Mouse (Mus musculus) CD4-positive, CD25-positive, alpha-beta regulatory T cell, adult 4 months (primary cell): ENCODE results near the gene Nsg1. TPM values are rescaled to one million over a fixed set of nuclear protein-coding genes. Genes with fewer than 3 reads are reported as not detected.

Experiments
- ATAC-seq: one replicate; pipeline ENCODE4 v1.8.0; 2017
- polyA plus RNA-seq, 2 experiments: library from polyadenylated mRNA; unstranded; fragments of 100-300 nt; shearing (Covaris generic); gene quantifications; one replicate each; pipeline ENCODE4 v1.2.1; 2017

Nsg1 gene
- under 1 TPM in 1 of 2 experiments, not detected in 1; 0.52 TPM for polyA plus RNA-seq

GRCm38 (mm10) chr5:38159634-38160413, at the start of gene Nsg1:
Nsg1 (minus strand) TSS chr5:38159907.
- ATAC-seq, result no peak

DNA sequence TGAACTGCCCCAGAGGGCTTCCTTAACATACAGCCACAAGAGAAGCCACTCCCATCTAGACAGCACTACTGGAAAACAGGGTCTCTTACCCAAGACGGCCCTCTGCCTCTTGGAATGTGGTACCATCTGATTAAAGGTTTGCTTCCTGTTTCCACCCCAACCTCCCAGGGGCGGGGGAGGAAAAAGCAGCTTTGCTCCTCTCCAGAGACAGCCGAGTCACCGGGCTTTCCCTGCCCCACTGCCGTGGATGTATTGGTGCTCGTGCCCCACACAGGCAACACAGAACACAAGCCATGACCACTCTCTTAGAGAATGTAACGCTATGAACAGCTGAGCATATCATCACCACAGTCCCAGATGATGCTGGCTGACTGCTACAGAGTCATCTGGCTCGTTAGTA, 49.3 kb upstream of the Nsg1 start:
- no peak for ATAC-seq

- ATAC-seq, result no peak
Measured at GRCm38 (mm10) chr5:38205303-38205726, 45.6 kb upstream of the Nsg1 start.

- ATAC-seq, result no peak
Measured at GRCm38 (mm10) chr5:38199686-38200085, 40.0 kb upstream of the Nsg1 start.

DNA sequence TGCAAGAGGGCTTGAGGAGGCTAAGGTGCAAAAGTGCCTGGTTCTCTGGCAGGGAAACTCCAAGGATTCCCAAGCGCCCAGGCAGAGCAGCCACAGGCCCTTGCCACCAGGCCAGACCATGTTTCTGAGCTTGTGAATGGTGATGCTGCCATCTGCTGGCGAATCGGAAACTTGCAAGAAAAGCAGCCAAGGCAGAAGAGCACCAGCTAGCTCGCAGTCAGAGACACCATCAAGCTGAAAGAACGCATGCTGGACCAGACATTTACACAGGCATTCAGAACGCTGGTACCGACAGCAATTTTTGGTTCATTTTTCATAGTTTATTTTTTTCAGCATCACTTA, 37.7 kb upstream of the Nsg1 start:
- ATAC-seq, result peak; percentile 63

- ATAC-seq, result no peak
Measured at GRCm38 (mm10) chr5:38196821-38197481, 37.2 kb upstream of the Nsg1 start.

GRCm38 (mm10) chr5:38195941-38196340, 36.2 kb upstream of the Nsg1 start:
- no peak for ATAC-seq

- no peak for ATAC-seq
Measured at GRCm38 (mm10) chr5:38194946-38195345, 35.2 kb upstream of the Nsg1 start.

DNA sequence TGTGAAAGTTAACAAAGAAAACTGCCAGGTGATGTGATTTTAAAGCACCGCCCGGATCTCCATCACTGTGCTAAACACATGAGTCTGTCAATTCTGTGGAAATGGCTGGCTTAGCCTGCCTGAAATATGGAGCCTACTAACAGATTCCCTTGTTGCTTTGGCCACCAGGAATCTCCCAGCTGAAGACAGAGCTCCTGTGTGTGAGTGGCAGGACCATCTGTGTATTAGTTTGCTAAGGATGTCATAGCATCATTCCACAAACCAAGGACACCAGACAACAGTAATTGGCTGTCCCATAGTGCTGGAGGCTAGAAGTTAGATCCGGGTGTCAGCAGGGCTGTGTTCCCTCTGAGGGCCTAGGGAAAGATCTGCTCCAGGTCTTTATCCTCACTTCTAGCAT, 31.2 kb upstream of the Nsg1 start:
- no peak for ATAC-seq

DNA sequence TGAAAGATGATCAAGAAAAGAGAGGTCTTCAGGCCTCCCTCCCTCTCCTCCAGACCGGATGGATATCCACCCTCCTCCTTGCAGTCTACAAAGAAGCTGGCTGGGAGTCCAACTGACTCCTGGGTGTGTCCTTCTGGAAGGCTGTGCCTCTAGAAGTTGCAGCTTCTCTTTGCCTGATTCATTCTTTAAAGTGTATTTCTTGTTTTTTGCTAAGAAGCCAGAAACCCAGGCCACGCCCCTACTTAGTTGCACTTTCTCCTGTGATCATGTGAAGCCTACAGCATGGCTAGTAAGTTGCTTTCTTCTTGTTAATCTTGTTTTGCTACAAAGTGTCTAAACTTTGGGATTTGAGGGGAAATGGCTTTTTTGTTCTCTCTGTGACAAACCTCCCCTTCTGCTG, 27.3 kb upstream of the Nsg1 start:
- ATAC-seq, result no peak

- no peak for ATAC-seq
Measured at GRCm38 (mm10) chr5:38184688-38185285, 25.1 kb upstream of the Nsg1 start.

GRCm38 (mm10) chr5:38174256-38174912, 14.7 kb upstream of the Nsg1 start:
- no peak for ATAC-seq

GRCm38 (mm10) chr5:38173766-38174165, 14.1 kb upstream of the Nsg1 start:
- ATAC-seq, result no peak

DNA sequence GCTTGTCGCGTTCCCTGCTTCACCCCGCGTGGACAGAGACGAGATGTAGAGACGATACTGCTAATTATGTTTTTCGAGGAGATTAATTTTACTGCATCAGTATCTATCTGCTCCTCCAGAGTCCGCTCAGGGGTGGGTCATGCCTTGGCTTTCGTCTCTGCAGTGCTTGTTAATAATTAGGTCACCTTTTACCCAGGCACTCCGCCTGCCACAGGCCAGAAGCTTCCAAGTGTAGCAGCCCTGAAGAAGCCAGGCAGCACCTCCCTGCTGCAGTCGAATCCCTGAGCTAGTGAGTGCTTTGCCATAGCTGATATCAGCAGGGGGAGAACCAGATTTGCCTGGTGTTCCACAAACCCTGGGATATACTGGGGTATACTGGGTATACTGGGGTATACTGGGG, 8.8 kb upstream of the Nsg1 start:
- no peak for ATAC-seq

DNA sequence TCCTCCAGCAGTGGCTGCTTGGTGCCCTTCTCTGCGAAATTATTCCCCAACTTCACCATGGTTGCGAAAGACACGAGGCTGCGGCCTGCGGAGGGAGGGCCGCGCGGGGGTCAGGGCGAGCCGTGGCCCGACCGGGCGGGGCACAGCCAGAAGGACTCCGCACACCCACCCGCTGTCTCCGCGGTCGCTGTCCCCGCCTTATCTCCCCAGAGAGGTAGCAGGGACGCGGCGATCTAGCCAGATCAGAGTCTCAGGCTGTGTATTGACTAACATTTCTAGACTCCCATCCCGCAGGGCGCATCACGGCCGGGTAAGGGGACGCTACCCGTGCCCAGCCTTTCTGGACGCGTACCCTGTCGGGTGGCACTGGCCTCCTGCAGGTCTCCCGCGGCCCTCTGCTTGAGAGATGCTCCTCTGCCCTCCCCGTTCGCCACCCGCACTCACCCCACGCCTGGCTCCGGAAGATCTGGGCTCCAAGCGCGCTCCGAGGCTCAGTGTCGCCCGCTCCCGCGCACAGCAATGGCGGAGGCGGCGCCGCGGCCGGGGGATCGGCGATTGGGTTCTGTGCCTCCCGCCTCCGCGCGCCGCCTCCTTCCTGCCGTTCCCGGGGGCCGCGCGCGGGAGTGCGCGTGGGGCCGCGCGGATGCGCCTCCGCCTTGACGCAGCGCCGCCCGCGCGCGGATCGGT, 617 bp downstream of the Nsg1 start:
- no peak for ATAC-seq

GRCm38 (mm10) chr5:38158501-38158946, 1.2 kb downstream of the Nsg1 start:
- ATAC-seq, result no peak

GRCm38 (mm10) chr5:38157481-38158020, 2.2 kb downstream of the Nsg1 start:
- no peak for ATAC-seq

DNA sequence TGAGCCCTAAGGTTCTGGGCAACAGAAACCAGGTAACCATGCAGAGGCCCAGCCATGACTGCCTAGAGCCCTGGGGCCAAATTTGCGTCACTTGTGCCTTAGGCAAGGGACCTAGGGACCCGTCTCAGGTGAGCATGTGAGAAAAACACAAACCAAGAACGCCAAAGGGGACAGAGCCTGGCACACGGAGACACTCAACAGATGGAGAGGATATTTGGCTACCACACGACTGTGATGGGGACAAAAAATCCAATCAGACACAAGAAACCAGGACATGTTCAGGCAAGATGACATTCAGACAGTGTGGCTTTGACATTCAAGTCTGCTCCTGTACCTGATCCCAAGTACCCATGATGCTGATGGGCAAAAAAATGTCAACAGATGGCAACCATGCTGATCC, 6.1 kb downstream of the Nsg1 start:
- ATAC-seq, result no peak

- no peak for ATAC-seq
Measured at GRCm38 (mm10) chr5:38152201-38153108, 7.3 kb downstream of the Nsg1 start.

DNA sequence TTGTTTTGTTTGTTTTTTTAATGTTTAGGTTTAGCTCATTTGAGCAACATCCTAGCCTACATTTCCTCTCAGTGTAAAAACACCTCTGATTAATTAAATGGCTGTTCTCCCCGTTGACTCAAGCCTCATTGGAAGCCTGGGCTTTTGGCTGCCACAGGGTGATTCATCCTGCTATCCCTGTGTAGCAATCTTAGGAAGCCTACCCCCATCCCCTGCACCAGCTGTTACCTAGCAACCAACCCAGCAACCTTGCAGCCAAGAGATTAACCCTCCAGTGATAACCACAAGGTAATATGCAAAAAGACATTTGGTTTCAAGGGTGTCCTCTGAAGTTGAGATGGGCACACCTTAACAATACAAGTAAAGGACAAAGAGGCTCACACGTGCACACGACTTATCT, 8.4 kb downstream of the Nsg1 start:
- no peak for ATAC-seq

GRCm38 (mm10) chr5:38146524-38146923, 13.2 kb downstream of the Nsg1 start:
- no peak for ATAC-seq
